Mouse (Mus musculus): ENCODE measurements around the gene Maged1. TPM values are rescaled to one million over a fixed set of nuclear protein-coding genes. Genes with fewer than 3 reads are reported as not detected.

Maged1 gene
- total RNA-seq (2014; rRNA removed) (1,122 and 1,196 TPM in 2 replicates), polyA plus RNA-seq (2015; fragmentation: Nextera tagmentation; extraction: Ambion mirVana) (768 and 814 TPM in 2 replicates)

DNA sequence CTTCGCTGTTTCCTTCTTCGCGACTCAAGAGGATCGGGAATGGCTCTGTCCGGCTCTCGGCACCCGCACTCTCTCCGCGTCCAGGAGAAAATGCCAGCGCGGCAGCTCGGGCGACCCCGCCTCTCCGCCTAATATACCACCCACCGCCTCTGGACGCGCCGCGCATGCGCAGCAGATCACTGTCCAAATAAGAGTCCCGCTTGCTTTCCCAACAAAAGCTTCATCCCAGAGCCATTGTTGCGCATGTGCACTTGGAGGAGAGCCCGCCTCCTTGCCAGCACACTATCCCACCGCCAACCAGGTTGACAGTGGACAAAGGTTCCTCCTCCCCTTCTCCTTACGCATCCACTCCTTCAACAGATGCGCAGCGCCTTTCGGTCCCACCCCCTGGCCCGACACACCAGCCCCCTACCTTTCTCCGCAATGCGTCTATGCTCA is at the start of gene Maged1:
Maged1 (minus strand) TSS at position 226 of the 438 bp plus-strand sequence.
- Histone ChIP-seq H3K27ac (peak within 1 kb of the TSS; percentile 87), H3K4me2 (ENCODE audit: low read depth, low read length) (peak within 1 kb of the TSS; percentile 57), H3K4me1 (ENCODE audit: insufficient read depth, low read length) (no peaks in the 10 kb centered on the region), H3K36me3 (ENCODE audit: insufficient read depth, low read length) (peaks cover 19% of the 10 kb centered on the region; the same call in 1 of the 2 replicates), H3K9me3 (ENCODE audit: low read length) (no peaks in the 10 kb centered on the region), H3K4me3 (ENCODE audit: low read length) (peak within 1 kb of the TSS; percentile 56), H3K27me3 (ENCODE audit: insufficient read depth, low read length) (no peaks in the 10 kb centered on the region), H3K9ac (replicated peaks; ENCODE audit: low read length) (peak within 1 kb of the TSS; percentile 81)
- 30% methylated on average over 30 of the region's 32 CpGs for WGBS
- DNase-seq (ENCODE audit: low spot score) (peak; percentile 95), ATAC-seq (peak; percentile 92)
- TF ChIP-seq CTCF (IDR thresholded peaks at IDR 0.05; ENCODE audit: low read depth): no peak

DNA sequence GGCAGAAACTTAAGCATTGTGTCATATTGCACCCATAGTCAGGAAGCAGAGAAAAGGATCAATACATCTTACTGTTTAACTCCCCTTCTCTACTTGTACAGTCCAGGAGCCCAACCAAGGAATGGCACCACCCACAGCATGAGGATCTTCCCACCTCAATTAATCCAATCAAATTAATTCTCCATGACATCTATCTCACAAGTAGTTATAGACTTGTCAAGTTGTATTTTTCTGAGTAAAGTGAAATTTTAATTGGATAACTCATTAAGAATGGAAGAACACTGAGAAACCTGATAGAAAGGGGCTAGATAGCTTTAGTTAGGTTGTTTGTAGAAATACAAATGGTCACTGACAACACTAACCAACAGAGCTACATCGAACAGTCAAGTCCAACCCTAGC is 38.3 kb upstream of the Maged1 start:
- Histone ChIP-seq H3K4me1 (ENCODE audit: insufficient read depth, low read length) (no peaks in the 10 kb centered on the region), H3K36me3 (ENCODE audit: insufficient read depth, low read length) (no peaks in the 10 kb centered on the region), H3K9ac (replicated peaks; ENCODE audit: low read length) (no peak overlapping the region), H3K27me3 (ENCODE audit: insufficient read depth, low read length) (no peaks in the 10 kb centered on the region), H3K27ac (no peak overlapping the region), H3K4me2 (ENCODE audit: low read depth, low read length) (no peak overlapping the region), H3K9me3 (ENCODE audit: low read length) (no peaks in the 10 kb centered on the region), H3K4me3 (ENCODE audit: low read length) (no peak overlapping the region)
- TF ChIP-seq CTCF (IDR thresholded peaks at IDR 0.05; ENCODE audit: low read depth): no peak
- no peak for ATAC-seq
- 76% methylated on average over 1 of the region's 1 CpGs for WGBS
- DNase-seq (ENCODE audit: low spot score): no peak

DNA sequence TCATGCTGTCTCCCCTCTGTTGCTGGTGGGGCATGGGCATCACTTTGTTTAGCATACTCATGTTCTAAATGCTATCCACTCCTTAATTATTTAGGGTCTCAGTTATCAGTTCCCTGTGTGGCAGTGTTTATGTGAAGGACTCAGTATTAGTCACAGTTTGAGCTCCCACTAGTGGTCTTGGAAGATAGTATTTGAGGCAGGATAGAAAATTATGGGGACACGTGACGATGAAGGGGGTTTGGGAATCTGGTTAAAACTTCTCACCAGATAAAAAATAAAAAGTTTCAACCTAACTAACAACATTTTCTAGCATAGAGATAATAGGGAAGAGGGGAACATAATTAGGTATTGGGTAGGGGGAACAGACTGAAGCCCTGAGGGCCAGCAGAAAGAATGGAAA is 22.8 kb upstream of the Maged1 start:
- H3K4me3 ChIP-seq (ENCODE audit: low read length): no peak overlapping the region
- H3K4me2 ChIP-seq (ENCODE audit: low read depth, low read length): no peak overlapping the region
- DNase-seq (ENCODE audit: low spot score) (no peak), ATAC-seq (no peak)
- no peaks in the 10 kb centered on the region for H3K9me3 ChIP-seq (ENCODE audit: low read length)
- H3K27me3 ChIP-seq (ENCODE audit: insufficient read depth, low read length): no peaks in the 10 kb centered on the region
- H3K27ac ChIP-seq: no peak overlapping the region
- no peak for TF ChIP-seq CTCF (IDR thresholded peaks at IDR 0.05; ENCODE audit: low read depth)
- H3K9ac ChIP-seq (replicated peaks; ENCODE audit: low read length): no peak overlapping the region
- H3K4me1 ChIP-seq (ENCODE audit: insufficient read depth, low read length): no peaks in the 10 kb centered on the region
- no peaks in the 10 kb centered on the region for H3K36me3 ChIP-seq (ENCODE audit: insufficient read depth, low read length)
- WGBS: 67% methylated on average over 2 of the region's 2 CpGs

DNA sequence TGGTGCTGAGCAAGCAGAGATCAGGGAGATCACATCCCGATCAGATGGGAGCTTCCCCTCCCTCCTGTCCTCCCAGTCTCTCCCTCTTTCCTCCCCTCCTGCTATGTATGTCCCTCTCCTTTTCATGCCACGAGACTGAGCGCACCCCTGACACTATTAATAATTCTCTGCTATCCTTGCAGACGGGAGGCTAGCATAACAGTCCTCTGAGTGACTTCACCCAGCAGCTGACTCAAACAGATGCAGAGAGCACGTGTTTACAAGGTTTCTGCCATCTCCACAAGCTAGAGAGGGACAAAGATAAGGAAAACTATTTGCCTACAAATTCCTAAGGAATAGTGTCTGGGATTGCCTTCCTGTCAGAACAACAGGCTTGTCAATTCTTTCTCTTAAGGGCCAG is 20.4 kb upstream of the Maged1 start:
- H3K27me3 ChIP-seq (ENCODE audit: insufficient read depth, low read length): no peaks in the 10 kb centered on the region
- TF ChIP-seq CTCF (IDR thresholded peaks at IDR 0.05; ENCODE audit: low read depth): no peak
- H3K4me2 ChIP-seq (ENCODE audit: low read depth, low read length): no peak overlapping the region
- no peaks in the 10 kb centered on the region for H3K9me3 ChIP-seq (ENCODE audit: low read length)
- no peak overlapping the region for H3K4me3 ChIP-seq (ENCODE audit: low read length)
- 51% methylated on average over 5 of the region's 5 CpGs for WGBS
- H3K36me3 ChIP-seq (ENCODE audit: insufficient read depth, low read length): no peaks in the 10 kb centered on the region
- ATAC-seq (no peak), DNase-seq (ENCODE audit: low spot score) (no peak)
- H3K4me1 ChIP-seq (ENCODE audit: insufficient read depth, low read length): no peaks in the 10 kb centered on the region
- no peak overlapping the region for H3K9ac ChIP-seq (replicated peaks; ENCODE audit: low read length)
- H3K27ac ChIP-seq: no peak overlapping the region

DNA sequence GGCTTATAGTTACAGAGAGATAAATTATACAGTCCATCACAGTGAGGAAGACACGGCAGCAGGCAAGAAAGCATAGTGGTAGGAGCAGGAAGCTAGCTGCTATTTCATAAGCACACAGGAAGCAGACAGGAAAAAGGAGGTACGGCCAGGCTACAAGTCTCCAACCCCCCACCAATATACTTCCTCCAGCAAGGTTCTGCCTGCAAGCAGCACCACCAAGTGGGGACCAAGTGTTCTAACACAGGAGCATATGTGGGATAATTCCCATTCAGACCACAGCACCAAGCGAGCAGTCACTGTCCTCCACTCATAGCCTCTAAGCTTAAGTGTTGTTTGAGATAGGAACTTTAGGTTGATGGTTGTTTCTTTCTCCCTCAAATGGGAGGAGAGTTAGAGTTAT is 6.3 kb upstream of the Maged1 start:
- Histone ChIP-seq H3K36me3 (ENCODE audit: insufficient read depth, low read length) (no peaks in the 10 kb centered on the region), H3K4me1 (ENCODE audit: insufficient read depth, low read length) (no peaks in the 10 kb centered on the region), H3K27ac (no peak overlapping the region), H3K4me3 (ENCODE audit: low read length) (no peak overlapping the region), H3K4me2 (ENCODE audit: low read depth, low read length) (no peak overlapping the region), H3K9me3 (ENCODE audit: low read length) (no peaks in the 10 kb centered on the region), H3K9ac (replicated peaks; ENCODE audit: low read length) (no peak overlapping the region), H3K27me3 (ENCODE audit: insufficient read depth, low read length) (no peaks in the 10 kb centered on the region)
- DNase-seq (ENCODE audit: low spot score) (peak; percentile 4), ATAC-seq (no peak)
- TF ChIP-seq CTCF (IDR thresholded peaks at IDR 0.05; ENCODE audit: low read depth): peak; percentile 34
- WGBS: 58% methylated on average over 3 of the region's 3 CpGs

DNA sequence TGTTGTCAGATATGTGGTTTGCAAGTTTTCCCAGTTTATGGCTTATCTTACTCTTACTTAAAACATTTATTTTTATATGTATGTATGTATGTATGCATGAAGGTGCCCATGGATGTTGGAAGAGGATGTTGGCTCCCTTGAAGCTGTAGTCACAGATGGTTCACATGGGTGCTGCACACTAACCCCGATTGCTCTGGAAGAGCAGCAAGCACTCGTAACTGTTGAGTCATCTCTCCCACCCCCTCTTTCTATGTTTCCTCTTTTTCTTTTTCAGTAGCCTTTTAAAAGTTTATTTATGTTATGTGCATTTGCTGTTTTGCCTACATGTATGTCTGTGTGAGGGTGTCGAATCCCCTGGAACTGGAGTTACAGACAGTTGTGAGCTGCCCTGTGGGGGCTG is 4.0 kb upstream of the Maged1 start:
- H3K4me1 ChIP-seq (ENCODE audit: insufficient read depth, low read length): no peaks in the 10 kb centered on the region
- no peaks in the 10 kb centered on the region for H3K27me3 ChIP-seq (ENCODE audit: insufficient read depth, low read length)
- WGBS: 91% methylated on average over 3 of the region's 3 CpGs
- H3K9me3 ChIP-seq (ENCODE audit: low read length): no peaks in the 10 kb centered on the region
- no peak overlapping the region for H3K9ac ChIP-seq (replicated peaks; ENCODE audit: low read length)
- no peak for DNase-seq (ENCODE audit: low spot score)
- H3K4me3 ChIP-seq (ENCODE audit: low read length): no peak overlapping the region
- ATAC-seq: no peak
- TF ChIP-seq CTCF (IDR thresholded peaks at IDR 0.05; ENCODE audit: low read depth): no peak
- H3K4me2 ChIP-seq (ENCODE audit: low read depth, low read length): no peak overlapping the region
- no peak overlapping the region for H3K27ac ChIP-seq
- H3K36me3 ChIP-seq (ENCODE audit: insufficient read depth, low read length): no peaks in the 10 kb centered on the region

DNA sequence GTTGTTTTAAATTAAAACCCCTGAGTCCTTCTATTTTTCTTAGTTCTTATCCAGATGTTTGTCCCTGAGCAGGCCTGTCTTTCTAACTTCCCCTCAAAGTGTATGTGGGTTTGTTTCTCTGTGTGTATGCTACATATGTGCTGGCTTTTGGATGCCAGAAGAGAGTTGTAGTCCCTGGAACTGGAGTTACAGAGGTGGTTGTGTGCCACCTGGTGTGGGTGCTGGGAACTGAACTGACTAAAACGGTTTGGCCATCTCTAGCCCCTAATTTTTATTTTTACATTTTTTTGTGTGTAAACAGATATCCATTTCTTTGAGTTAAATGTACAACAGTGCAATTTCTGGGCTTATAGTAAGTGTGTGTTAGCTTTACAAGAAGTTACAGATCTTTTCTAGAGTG is 3.0 kb upstream of the Maged1 start:
- H3K36me3 ChIP-seq (ENCODE audit: insufficient read depth, low read length): no peaks in the 10 kb centered on the region
- H3K27me3 ChIP-seq (ENCODE audit: insufficient read depth, low read length): no peaks in the 10 kb centered on the region
- peak; percentile 62 for TF ChIP-seq CTCF (IDR thresholded peaks at IDR 0.05; ENCODE audit: low read depth)
- H3K9me3 ChIP-seq (ENCODE audit: low read length): no peaks in the 10 kb centered on the region
- DNase-seq (ENCODE audit: low spot score): peak; percentile 69
- no peak for ATAC-seq
- no peak overlapping the region for H3K9ac ChIP-seq (replicated peaks; ENCODE audit: low read length)
- H3K4me2 ChIP-seq (ENCODE audit: low read depth, low read length): no peak overlapping the region
- H3K27ac ChIP-seq: 0 out of 2 replicates have a peak overlapping the region, but pooled peaks have one; percentile 41
- H3K4me1 ChIP-seq (ENCODE audit: insufficient read depth, low read length): no peaks in the 10 kb centered on the region
- WGBS: 27% methylated on average over 1 of the region's 1 CpGs
- no peak overlapping the region for H3K4me3 ChIP-seq (ENCODE audit: low read length)
